Mouse (Mus musculus) E14TG2a.4 (cell line): ENCODE results near the gene Gm48551.

ENCODE experiments used
- CTCF ChIP-seq: conservative IDR thresholded peaks from 2 replicates; pipeline ENCODE4 v1.5.1; 2014; ENCODE audit warnings: low read length
- NANOG ChIP-seq: IDR thresholded peaks from 2 replicates; pipeline ENCODE4 v1.6.1; 2014; ENCODE audit warnings: borderline replicate concordance, low read length, mixed read lengths

DNA sequence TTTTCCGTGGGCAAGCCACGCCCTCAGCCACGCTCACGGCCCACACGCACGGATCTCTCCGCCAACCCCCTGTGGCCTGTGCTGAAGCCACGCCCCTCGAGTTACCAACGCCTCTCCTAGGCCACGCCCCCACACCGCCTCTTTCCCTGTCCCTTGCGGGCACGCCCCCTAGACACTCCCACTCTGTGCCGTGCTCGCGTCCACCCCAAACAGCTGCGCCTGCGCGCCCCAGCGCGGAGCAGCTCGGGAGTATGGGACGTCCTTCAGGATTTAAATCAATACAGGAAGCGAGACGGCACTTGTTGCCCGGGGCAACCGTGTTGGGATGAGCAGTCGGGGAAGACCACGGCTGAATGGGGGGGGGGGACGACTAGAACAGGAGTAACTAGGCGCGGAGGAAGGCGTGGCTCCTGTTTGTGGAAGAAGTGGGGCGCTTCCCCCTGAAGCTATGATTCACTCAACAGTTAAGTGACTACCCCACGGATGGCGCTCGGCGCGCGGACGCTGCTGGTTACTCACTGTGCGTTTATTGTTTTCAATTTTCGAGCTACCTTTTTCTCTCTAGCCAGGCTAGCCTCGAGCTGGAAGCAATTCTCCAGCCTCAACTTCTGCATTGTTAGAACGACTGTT is 5.6 kb upstream of the Gm48551 start:
- no peak for TF ChIP-seq CTCF
- no peak for TF ChIP-seq NANOG
